In genomic region chr4:128709781-128710166, GRCm38 (mm10) we compare ENCODE assay signal across 25 mouse cellular contexts. TPM values are rescaled to one million over a fixed set of nuclear protein-coding genes. Genes with fewer than 3 reads are reported as not detected.
DNase-seq lines count a peak whose midpoint lies in the region; ATAC-seq and TF ChIP-seq lines count a peak whose summit lies in the region.
"Had no signal": no experiment of that assay in that cellular context is flagged by ENCODE, and none has a peak within 500 bp of the region (broad histone marks: within the 10 kb centered on the region; RNA-seq: fewer than 3 reads in every experiment).

No protein-coding gene starts in this region.

- TF ChIP-seq CTCF in hindbrain, postnatal 0 days (IDR thresholded peaks at IDR 0.05; ENCODE audit: low read depth): no peak

- H3K27ac ChIP-seq in hindbrain, embryonic 12.5 days: no peak overlapping the region; the same call in 1 of the 2 replicates
- no peak overlapping the region; the same call in 1 of the 2 replicates for H3K27ac ChIP-seq in hindbrain, postnatal 0 days
- H3K27ac ChIP-seq in midbrain, embryonic 13.5 days: no peak overlapping the region
- no peak overlapping the region for H3K27ac ChIP-seq in midbrain, embryonic 15.5 days
- H3K27ac ChIP-seq: forebrain, embryonic 13.5 days; heart, adult 2 months; heart, embryonic 10.5 days; heart, embryonic 13.5 days had no signal

- H3K9me3 ChIP-seq in hindbrain, embryonic 12.5 days (replicated peaks): no peaks in the 10 kb centered on the region
- no peaks in the 10 kb centered on the region for H3K9me3 ChIP-seq in hindbrain, postnatal 0 days (ENCODE audit: low read length)
- no peaks in the 10 kb centered on the region for H3K9me3 ChIP-seq in midbrain, embryonic 13.5 days
- no peaks in the 10 kb centered on the region for H3K9me3 ChIP-seq in midbrain, embryonic 15.5 days
- H3K9me3 ChIP-seq: forebrain, embryonic 10.5 days; forebrain, embryonic 13.5 days; heart, embryonic 10.5 days; heart, embryonic 13.5 days had no signal

- H3K27me3 ChIP-seq in hindbrain, embryonic 12.5 days: peaks cover 5% of the 10 kb centered on the region
- no peaks in the 10 kb centered on the region for H3K27me3 ChIP-seq in hindbrain, postnatal 0 days (ENCODE audit: insufficient read depth, low read length)
- peaks cover 15% of the 10 kb centered on the region; the same call in 1 of the 2 replicates for H3K27me3 ChIP-seq in midbrain, embryonic 13.5 days
- peaks cover 2% of the 10 kb centered on the region; the same call in 1 of the 2 replicates for H3K27me3 ChIP-seq in midbrain, embryonic 15.5 days (replicated peaks)

- H3K4me1 ChIP-seq in hindbrain, embryonic 12.5 days: peaks cover 41% of the 10 kb centered on the region
- H3K4me1 ChIP-seq in hindbrain, postnatal 0 days (ENCODE audit: insufficient read depth, low read length): peaks cover 10% of the 10 kb centered on the region; the same call in 1 of the 2 replicates
- peaks cover 55% of the 10 kb centered on the region for H3K4me1 ChIP-seq in midbrain, embryonic 13.5 days (replicated peaks)
- H3K4me1 ChIP-seq in midbrain, embryonic 15.5 days: peaks cover 26% of the 10 kb centered on the region

- H3K4me2 ChIP-seq in hindbrain, embryonic 12.5 days (replicated peaks): no peak overlapping the region
- no peak overlapping the region for H3K4me2 ChIP-seq in hindbrain, postnatal 0 days (ENCODE audit: low read depth, low read length)
- H3K4me2 ChIP-seq in midbrain, embryonic 13.5 days (replicated peaks): no peak overlapping the region
- H3K4me2 ChIP-seq in midbrain, embryonic 15.5 days: no peak overlapping the region
- H3K4me2 ChIP-seq: forebrain, embryonic 13.5 days; heart, embryonic 13.5 days had no signal

- H3K36me3 ChIP-seq in hindbrain, embryonic 12.5 days: peaks cover 2% of the 10 kb centered on the region; the same call in 1 of the 2 replicates
- H3K36me3 ChIP-seq in hindbrain, postnatal 0 days (ENCODE audit: insufficient read depth, low read length): peaks cover 3% of the 10 kb centered on the region; the same call in 1 of the 2 replicates
- 0 out of 2 replicates have a peak, but pooled peaks cover 6% of the 10 kb centered on the region for H3K36me3 ChIP-seq in midbrain, embryonic 13.5 days
- H3K36me3 ChIP-seq in midbrain, embryonic 15.5 days (replicated peaks): no peaks in the 10 kb centered on the region
- H3K36me3 ChIP-seq: forebrain, embryonic 10.5 days; heart, embryonic 10.5 days; heart, embryonic 13.5 days had no signal

- 93% methylated on average over 11 of the region's 12 CpGs for WGBS in hindbrain, embryonic 12.5 days
- WGBS in hindbrain, postnatal 0 days: 76% methylated on average over 12 of the region's 12 CpGs
- WGBS in midbrain, embryonic 13.5 days: 92% methylated on average over 12 of the region's 12 CpGs
- WGBS in midbrain, embryonic 15.5 days: 86% methylated on average over 12 of the region's 12 CpGs

- H3K4me3 ChIP-seq in hindbrain, embryonic 12.5 days: no peak overlapping the region
- no peak overlapping the region for H3K4me3 ChIP-seq in hindbrain, postnatal 0 days (ENCODE audit: low read length)
- no peak overlapping the region for H3K4me3 ChIP-seq in midbrain, embryonic 13.5 days (replicated peaks)
- H3K4me3 ChIP-seq in midbrain, embryonic 15.5 days: no peak overlapping the region
- H3K4me3 ChIP-seq: forebrain, embryonic 10.5 days; forebrain, embryonic 13.5 days; heart, adult 2 months; heart, embryonic 10.5 days; heart, embryonic 13.5 days had no signal

- DNase-seq in cerebellum, adult 11-12 months: peak; percentile 42
- no peak for DNase-seq in cerebellum, adult 18-20 months
- DNase-seq in cerebellum, adult 9-11 months: peak; percentile 54
- no peak for DNase-seq in cerebellum, postnatal 10 days
- no peak for DNase-seq in hindbrain, postnatal 0 days (ENCODE audit: low spot score)
- DNase-seq: adrenal gland, adult 8-10 months; adrenal gland, postnatal 25 days; gastrocnemius, postnatal 10 days; gastrocnemius, postnatal 36 days; heart, adult 2 months; heart, postnatal 14 days; heart, postnatal 4 days; kidney, adult 2 months had no signal

- no peak for ATAC-seq in hindbrain, embryonic 12.5 days (ENCODE audit: low FRiP score)
- no peak for ATAC-seq in hindbrain, postnatal 0 days
- no peak for ATAC-seq in midbrain, embryonic 13.5 days
- no peak for ATAC-seq in midbrain, embryonic 15.5 days (replicated peaks)
- ATAC-seq: activated CD4-positive, CD25-positive, alpha-beta regulatory T cell, adult 4 months; forebrain, embryonic 13.5 days; forebrain, embryonic 16.5 days; intestine, postnatal 0 days had no signal

- 0 out of 2 replicates have a peak overlapping the region, but pooled peaks have one; percentile 13 for H3K9ac ChIP-seq in hindbrain, embryonic 12.5 days
- H3K9ac ChIP-seq in hindbrain, postnatal 0 days (replicated peaks; ENCODE audit: low read length): no peak overlapping the region
- H3K9ac ChIP-seq in midbrain, embryonic 13.5 days (replicated peaks): 0 out of 2 replicates have a peak overlapping the region, but pooled peaks have one; percentile 40
- no peak overlapping the region for H3K9ac ChIP-seq in midbrain, embryonic 15.5 days
- H3K9ac ChIP-seq: forebrain, embryonic 13.5 days; heart, embryonic 13.5 days had no signal

RNA-seq across cellular contexts. Expression of gene A3galt2, which starts 45.4 kb away (rescaled TPM):
- polyA plus RNA-seq in hindbrain, embryonic 12.5 days (2016; fragmentation: Nextera tagmentation; extraction: Ambion mirVana): 0.50 and 0.79 TPM in 2 replicates
- total RNA-seq in hindbrain, postnatal 0 days (2014; rRNA removed): 0.47 and 1.1 TPM in 2 replicates
- polyA plus RNA-seq in hindbrain, postnatal 0 days (2015; fragmentation: Nextera tagmentation; extraction: Ambion mirVana): 0.10 TPM in 2 replicates
- polyA plus RNA-seq in midbrain, embryonic 13.5 days (2015; fragmentation: Nextera tagmentation; extraction: Ambion mirVana): 0.23 and 0.58 TPM in 2 replicates
- 0.28 and 0.34 TPM in 2 replicates for polyA plus RNA-seq in midbrain, embryonic 15.5 days (2015; fragmentation: Nextera tagmentation; extraction: Ambion mirVana)
- total RNA-seq: gastrocnemius, adult 18-20 months; granulocyte monocyte progenitor cell, adult 5-6 weeks had no signal
- polyA plus RNA-seq: activated CD4-positive, CD25-positive, alpha-beta regulatory T cell, adult 4 months; intestine, postnatal 0 days had no signal

RNA-seq across cellular contexts. Expression of gene Phc2, which starts 55.3 kb away (rescaled TPM):
- 126 and 138 TPM in 2 replicates for polyA plus RNA-seq in hindbrain, embryonic 12.5 days (2016; fragmentation: Nextera tagmentation; extraction: Ambion mirVana)
- 103 and 125 TPM in 2 replicates for total RNA-seq in hindbrain, postnatal 0 days (2014; rRNA removed)
- 46.1 and 50.7 TPM in 2 replicates for polyA plus RNA-seq in hindbrain, postnatal 0 days (2015; fragmentation: Nextera tagmentation; extraction: Ambion mirVana)
- 30.0 and 36.1 TPM in 2 replicates for polyA plus RNA-seq in midbrain, embryonic 13.5 days (2015; fragmentation: Nextera tagmentation; extraction: Ambion mirVana)
- 70.0 and 72.2 TPM in 2 replicates for polyA plus RNA-seq in midbrain, embryonic 15.5 days (2015; fragmentation: Nextera tagmentation; extraction: Ambion mirVana)

Comparison
In these comparisons a context has a peak if more than half of its experiments do, and no peak if none do; other contexts are left out.
1. DNase-seq: peak in cerebellum, adult 11-12 months (single experiment) and cerebellum, adult 9-11 months (single experiment); none in cerebellum, adult 18-20 months (0 of 2), cerebellum, postnatal 10 days (0 of 2) and hindbrain, postnatal 0 days (single experiment).
2. H3K9ac ChIP-seq: peak in hindbrain, embryonic 12.5 days (single experiment) and midbrain, embryonic 13.5 days (single experiment); none in hindbrain, postnatal 0 days (single experiment) and midbrain, embryonic 15.5 days (single experiment).